Mouse (Mus musculus) v-Abl transformed pro-B cells (cell line): ENCODE data around the gene AU040320.

Experiments used
- in situ Hi-C, 2 experiments: fragments of 400-800 bp; cut with MboI; formaldehyde crosslinking; loops; one replicate each; pipeline ENCODE4 v1.15.1; 2025; ENCODE audit not compliant: unreplicated experiment in 2 of 2

AU040320 gene

DNA sequence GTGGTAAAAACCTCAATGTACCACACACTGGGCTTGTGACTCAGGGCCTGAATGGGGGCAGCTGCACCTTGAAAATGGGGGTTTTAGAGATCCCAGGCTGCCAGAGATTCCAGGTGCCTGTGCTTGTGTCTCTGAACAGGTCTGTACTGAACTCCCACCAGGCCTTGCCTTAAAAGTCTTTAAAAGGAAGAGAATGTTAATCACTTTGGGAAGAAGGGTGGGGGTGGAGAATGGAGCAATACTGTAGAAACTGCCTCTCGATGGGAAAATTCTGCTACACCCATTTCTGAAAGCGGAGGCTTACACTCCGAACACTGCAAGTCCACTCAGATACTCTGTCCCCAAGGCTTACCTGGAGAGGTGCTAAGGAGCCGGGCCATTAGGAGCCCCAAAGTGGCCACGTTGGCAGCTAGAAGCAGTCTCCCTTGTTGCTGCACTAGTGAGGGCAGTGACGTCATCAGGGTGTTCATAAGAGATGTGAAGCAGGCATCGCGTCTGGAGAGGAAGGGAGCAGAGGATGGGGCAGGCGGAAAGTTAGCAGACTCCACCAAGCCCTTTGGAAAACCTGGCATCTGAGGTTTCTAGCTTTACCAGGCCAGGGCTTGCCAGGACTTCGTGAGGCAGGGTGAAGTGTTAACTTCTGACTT is 7.0 kb upstream of the AU040320 start:
- in situ Hi-C loops, result loop anchor here (5.0 to 25.0 kb wide), 4 partner anchors 91 to 491 kb away; partner anchors contain the start of genes Clspn (in 2 of the 2) and Smim12 (in 1 of the 2)

DNA sequence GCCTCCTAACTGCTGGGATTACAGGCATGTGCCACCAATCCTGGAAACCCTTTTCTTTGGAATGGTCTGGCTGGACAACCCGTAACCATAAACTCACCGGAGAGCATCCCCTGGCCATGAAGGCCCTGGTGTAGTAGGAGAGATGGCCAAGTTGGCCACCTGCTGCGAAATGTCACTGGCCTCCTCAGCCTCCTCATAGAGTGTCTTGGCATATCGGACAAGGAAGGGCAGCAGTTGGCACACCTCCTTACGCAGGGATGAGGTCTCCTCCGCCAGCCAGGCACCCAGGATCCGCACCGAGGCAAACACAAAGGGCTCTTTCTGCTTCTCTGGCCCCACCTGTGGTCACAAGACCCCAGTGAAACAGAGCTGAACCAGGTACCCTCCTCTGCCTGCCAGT is 5.0 kb upstream of the AU040320 start:
- in situ Hi-C loops, result loop anchor here (5.0 to 25.0 kb wide), 4 partner anchors 89 to 489 kb away; partner anchors contain the start of genes Clspn (in 2 of the 2) and Smim12 (in 1 of the 2)

DNA sequence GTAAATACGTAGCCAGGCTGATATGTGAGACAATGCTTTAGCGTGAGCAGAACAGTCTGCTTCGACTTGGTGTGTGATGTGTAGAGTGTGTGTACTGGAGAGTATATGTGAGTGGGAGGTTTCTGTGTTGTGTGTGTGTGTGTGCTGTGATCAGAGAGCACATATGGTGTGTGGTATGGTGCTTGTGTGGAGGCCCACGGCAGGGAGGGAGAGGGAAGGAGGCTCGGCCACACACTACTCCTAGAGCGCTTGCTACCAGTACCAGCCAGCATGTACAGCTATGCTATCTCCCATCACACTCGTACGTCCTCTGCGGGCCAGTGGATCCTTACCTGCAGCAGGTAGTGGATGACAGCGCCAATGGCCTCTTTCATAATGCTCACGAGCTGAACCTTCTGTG is 3.8 kb upstream of the AU040320 start:
- in situ Hi-C loops, result loop anchor here (5.0 to 25.0 kb wide), 4 partner anchors 88 to 488 kb away; partner anchors contain the start of genes Clspn (in 2 of the 2) and Smim12 (in 1 of the 2)

DNA sequence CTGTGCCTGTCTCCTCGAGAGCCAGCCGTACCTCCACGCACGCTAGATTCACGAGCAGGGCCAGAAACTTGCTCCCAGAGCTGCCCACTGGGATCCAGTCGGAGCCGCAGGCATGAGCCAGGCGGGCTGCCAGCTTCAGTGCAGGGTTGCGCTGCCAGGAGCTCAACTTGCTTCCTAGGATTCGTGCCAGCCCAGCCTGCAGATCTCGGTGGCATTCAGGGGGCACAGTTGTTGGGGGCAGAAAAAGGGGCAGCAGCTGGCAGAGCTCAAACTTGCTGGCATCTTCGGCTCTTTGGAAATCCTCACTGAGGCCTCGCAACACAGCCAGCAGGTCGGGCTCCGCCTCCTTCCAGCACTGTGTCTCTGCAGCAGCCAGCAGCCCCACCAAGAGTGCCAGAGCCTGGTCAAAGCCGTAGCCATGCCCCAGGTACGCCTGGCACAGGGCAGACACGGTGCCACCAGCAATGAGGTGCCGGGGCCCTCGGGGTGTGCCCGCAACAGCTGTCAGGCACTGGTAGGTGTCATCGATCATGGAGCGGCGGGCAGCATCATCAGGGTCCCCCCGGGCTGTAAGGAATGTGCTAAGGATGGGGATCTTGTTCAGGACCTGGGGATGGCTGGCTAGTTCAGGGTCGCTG is 3.2 kb upstream of the AU040320 start:
- in situ Hi-C loops, result loop anchor here in 1 of 2 experiments (10.0 kb wide), 1 partner anchor 495 kb away; the partner anchor contains the start of gene Smim12

DNA sequence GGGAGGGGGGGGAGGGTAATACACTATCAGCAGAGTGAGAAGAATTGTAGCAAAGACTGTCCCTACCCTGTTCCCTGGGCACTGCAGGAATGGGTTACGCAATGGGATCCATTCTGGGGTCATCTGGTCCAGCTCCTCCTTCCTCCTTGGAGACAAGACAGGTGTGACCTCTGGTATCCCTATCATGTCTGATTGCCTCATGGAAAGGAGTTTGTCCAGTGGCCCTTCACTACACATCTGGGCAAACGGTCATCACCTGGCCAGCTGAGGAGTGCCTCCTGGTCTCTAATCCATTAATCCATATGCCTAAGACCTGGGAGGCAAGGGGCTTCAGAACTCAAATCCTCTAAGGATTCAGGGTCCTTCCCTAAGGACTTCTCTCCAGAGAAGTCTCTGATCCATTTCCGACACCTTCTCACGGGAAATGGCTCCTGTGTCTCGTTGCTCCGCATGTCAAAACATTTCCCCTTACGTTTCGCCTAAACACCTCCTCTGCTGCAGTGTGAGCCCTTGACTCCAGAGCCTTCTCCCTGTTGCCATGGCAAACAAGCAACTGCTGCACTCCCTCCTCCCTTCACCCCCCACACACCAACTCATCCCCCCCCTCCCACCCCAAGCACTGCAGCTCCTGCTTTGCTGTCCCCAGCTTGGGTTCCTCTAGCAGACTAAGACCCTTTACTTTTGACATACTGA is 2.3 kb upstream of the AU040320 start:
- in situ Hi-C loops, result loop anchor here in 1 of 2 experiments (10.0 kb wide), 1 partner anchor 494 kb away; the partner anchor contains the start of gene Smim12

DNA sequence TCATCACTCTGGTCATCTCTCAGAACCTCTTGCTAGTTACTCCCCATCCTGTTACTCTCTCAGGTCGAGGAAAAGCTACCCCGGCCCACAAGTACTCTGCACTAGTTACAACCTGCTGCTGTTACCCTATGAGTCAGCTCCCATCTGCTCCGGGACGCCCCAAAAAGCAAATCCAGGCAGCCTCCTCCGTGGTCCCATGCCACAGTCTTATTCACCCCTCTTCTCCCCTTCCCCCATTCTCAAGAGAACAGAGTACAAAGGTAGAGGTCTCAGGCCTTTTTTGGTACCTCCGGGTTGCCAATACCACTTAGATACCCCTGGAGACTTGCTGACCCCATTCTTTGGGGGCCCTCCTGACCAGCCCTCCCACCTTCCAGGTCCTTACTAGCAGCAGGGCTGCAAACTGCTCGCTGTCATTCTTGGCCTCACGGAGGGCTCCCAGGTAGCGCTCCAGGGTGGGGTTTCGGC is 1.8 kb upstream of the AU040320 start:
- in situ Hi-C loops, result loop anchor here in 1 of 2 experiments (10.0 kb wide), 1 partner anchor 493 kb away; the partner anchor contains the start of gene Smim12

DNA sequence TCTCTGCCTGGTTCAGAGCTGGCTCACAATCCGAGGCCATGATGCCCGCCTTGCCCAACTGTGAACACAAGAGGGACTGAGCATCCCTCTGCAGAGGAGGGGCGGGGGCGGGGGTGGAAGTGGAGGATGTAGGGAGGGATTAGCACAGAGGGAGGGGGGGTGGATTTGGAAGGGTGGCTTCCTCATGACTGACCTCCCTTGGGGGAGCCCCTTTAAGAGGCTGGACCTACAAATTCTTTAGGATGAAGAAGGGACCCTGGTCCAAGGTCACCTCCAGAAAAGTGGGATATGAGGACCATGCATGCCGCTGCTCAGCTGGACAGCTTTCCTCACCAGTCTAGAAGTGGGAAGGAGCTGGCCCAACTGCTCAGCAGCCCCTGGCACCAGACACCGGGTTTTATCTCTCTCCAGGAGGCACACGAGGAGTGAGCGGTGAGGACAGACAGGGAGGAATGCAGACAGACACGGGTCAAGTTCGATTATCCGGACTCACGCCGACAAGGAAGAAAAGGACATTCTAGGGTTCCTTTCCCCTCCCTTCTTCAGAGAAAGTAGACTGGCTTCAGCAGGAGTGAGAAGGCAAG is 1.2 kb upstream of the AU040320 start:
- in situ Hi-C loops, result loop anchor here in 1 of 2 experiments (10.0 kb wide), 1 partner anchor 493 kb away; the partner anchor contains the start of gene Smim12

DNA sequence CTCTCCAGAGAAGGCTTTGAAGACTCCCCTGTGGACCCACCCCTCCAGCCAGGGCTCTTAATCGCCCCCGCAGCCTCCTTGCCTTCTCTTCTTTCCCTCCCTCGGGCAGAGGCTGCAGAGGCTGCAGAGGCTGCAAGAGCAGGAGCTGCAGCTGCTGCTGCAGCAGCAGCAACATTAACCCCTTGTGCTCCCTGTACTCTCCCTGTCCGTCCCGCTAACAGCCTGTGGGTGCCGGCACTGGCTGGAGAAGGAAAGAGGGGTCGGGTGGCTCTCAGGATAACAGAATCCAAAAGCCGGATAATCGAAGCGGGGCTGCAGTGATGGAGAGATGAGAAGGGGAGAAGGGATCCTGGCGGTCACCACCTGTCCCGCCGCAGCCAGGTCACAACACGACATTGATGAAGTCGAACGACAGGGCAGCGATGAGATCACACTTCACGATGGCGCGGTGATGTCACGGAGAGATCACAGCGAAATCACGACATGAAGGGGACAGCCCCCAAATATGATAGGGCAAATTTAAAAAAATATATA is 669 bp upstream of the AU040320 start:
- in situ Hi-C loops, result loop anchor here in 1 of 2 experiments (10.0 kb wide), 1 partner anchor 492 kb away; the partner anchor contains the start of gene Smim12

DNA sequence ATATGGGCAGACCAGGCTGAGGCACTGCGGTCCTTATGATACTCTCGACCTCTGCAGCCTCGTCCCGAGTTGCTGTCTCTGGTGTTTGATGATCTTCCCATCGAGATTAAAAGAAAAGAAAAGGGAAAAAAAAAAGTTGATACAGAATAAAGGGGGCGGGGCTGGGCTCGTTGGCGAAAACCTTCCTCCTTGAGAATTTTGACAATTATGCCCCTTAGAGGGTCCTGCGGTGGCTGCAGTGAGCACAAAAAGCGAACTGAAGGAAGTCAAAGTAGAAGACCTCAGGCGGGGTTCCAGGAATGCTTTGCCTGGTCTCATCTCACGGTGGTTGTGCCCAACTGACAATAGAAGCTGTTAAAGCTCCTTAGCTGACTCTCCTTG is 877 bp downstream of the AU040320 start:
- in situ Hi-C loops, result loop anchor here in 1 of 2 experiments (10.0 kb wide), 1 partner anchor 491 kb away; the partner anchor contains the start of gene Smim12

DNA sequence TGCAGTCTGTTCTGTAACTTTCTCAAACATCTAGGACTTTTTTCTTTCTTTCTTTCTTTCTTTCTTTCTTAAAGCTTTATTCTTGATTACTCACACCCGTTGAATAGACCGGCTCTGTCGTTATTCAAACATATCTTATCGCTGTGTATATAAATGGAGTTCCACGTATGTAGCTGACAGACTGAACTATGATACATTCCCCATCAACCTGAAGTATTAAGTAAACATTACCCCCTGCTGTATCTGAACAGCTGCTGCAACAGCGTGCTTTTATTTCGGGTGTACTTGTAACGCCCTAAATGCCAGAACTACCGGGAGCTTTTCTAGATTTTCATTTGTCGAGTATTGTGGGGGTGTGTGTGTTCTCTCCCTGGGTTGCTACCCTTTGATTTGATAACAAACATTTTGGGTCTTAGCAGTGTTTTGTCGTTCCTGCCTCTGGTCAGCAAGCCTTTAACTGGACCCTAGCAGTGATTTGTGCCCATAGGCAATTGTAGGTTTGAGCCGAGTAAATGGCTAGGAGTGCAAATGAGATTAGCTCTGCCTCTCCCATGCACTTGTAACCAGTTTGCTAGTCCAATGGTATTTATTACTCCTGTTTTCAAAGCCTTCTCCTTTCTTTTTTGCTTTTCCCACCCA is 1.5 kb downstream of the AU040320 start:
- in situ Hi-C loops, result loop anchor here in 1 of 2 experiments (10.0 kb wide), 1 partner anchor 490 kb away; the partner anchor contains the start of gene Smim12

DNA sequence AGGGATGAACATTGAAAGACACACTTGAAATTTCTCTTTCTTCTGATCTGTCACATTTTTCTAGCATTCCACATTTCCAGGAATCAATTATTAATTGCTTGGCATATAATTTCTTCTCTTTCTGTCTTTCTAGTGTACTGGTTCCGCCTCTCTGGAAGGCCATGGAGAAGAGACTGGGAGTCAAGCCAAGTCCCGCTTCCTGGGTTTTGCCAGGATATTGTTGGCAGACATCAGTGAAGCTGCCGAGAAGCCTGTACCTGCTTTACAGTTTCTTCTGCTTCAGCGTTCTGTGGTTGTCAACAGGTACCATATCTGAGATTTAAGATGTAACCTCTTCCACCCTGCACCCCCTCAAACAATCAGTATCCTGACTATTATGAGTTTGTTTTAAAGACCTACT is 3.4 kb downstream of the AU040320 start:
- in situ Hi-C loops, result loop anchor here in 1 of 2 experiments (10.0 kb wide), 1 partner anchor 488 kb away; the partner anchor contains the start of gene Smim12

DNA sequence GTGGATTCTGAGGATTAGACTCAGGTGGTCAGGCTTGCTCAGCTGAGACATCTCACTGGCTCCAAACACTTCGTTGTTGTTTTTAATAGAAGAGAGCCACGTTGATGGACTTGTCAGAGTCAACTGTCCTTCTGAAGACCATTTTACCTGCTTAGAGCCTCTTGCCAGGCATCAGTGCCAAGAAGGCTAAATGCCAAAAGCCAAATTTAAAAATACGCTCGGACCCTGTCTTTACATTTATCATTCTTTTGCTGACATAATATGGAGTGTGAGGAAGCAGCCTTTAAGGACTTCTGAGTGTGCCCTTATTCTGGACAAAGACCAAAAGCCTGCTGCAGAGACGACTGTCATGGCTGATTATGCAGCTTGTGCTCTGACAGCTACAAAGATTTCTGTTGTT is 5.0 kb downstream of the AU040320 start:
- in situ Hi-C loops, result loop anchor here in 1 of 2 experiments (10.0 kb wide), 1 partner anchor 487 kb away; the partner anchor contains the start of gene Smim12

DNA sequence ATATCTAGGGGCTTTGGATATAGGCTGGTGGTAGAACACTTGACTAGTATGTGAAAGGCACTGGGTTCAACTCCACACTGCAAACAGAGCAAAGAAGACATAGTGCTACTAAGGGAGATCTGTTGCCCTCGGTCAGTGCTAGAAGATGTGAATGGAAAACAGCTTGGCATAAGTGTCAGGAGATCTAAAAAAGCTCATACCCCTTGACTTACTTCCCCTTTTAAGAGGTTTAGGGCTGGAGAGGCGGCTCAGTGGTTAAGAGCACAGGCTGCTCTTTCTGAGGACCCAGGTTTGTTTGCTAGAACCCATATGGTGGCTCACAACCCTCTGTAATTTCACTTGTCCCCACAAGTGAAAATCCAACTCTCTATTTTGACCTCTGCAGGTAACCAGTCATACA is 6.1 kb downstream of the AU040320 start:
- in situ Hi-C loops, result loop anchor here in 1 of 2 experiments (10.0 kb wide), 1 partner anchor 485 kb away; the partner anchor contains the start of gene Smim12

DNA sequence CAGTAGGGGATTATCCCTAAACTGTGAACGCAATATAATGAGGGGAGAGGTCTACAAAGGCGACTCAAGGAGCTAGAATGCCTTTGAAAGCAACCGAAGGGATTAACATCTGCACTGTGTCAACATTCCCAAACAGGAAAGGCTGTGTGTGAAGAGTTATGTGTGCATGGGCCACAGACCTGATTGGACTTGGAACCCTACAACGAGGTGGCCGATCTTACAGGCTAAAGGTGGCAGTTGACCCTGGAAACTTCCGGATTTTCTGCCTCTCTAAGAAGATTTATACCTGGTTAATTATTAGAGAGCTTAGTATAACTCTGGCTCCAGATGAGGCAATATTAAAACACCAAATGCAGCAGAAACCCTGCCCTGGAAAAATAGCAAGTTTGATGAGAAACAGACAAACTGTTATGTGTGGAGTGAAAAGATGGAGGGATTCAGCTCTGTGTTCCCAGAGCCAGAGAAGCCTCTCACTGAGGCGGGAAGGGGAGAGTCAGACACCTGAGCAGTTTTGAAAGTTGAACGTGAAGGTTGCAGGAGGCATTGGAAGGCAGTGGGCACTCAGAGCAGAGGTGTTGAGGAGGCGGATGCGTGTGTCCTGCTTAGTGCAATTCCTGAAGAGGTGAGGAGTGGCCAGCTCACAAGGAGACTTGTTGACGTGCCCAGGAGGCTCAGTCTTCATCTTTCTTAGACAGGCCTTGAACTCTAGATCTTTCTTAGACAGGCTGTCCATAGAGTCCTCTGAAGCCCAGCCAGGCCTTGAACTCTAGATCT is 9.4 kb downstream of the AU040320 start:
- in situ Hi-C loops, result no loop called here

DNA sequence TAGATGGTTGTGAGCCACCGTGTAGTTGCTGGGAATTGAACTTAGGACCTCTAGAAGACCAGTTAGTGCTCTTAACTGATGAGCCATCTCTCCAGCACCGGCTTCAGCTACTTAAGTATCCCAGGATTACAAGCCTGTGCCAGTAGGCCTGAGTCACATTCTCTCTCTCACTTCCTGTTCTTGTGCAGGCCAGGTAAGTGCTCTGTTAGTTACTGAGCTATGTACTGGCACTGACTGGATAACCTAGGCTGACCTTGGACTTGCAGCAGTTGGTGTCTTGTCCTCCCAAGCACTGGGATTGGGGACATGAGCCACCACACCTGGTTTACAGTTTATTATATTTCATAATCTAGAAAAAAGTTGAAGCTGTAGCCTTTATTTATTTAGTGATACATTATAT is 10.1 kb downstream of the AU040320 start:
- in situ Hi-C loops, result no loop called here

DNA sequence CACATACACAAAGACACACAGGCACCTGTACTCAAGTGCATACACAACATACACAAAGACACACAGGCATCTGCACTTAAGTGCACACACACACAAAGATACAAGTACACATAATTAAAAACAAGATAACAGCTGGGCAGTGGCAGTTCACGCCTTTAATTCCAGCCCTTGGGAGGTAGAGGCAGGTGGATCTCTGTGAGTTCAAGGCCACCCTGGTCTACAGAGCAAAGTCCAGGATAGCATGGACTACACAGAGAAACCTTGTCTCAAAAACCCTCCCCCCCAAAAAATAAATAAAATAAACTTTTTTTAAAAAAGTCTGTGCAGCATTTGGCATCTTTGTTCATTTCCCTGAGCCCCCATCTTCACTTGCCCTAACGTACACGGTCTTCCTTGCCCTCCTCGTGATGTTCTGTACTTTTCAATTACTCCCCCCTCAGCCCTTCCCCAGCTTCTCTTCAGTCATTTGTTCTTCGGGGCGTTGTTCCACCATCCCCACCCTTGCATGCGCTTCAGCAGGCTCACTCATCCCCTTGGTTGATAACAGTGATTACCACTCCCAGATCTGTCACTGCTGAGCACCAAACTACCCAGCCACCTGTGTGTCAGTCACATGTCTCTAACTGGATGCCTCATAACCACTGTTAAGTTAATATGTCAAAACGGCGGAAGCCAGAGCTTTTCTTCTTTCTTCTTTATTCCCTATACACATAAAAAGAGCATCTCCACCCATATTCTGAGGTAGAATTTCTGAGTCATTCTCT is 16.6 kb downstream of the AU040320 start:
- in situ Hi-C loops, result no loop called here

DNA sequence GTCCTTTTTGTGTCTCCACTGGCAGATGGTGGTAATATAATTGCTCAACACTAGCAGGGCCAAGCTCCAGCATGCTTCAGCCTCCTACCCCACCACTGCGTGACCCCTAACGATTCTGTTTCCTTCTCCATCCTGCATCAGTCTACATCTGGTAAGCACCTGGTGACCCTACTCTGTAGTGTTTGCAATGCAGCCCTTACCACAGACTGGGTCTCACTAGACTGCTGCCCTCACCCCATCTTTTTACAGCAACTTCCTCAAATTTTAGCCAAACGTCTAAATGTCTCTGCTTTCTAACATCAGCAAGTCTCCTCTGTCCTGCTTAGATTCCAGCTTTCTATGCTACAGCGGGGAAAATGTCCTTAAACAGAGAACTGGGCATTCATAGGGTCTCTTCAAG is 17.5 kb downstream of the AU040320 start:
- in situ Hi-C loops, result no loop called here

DNA sequence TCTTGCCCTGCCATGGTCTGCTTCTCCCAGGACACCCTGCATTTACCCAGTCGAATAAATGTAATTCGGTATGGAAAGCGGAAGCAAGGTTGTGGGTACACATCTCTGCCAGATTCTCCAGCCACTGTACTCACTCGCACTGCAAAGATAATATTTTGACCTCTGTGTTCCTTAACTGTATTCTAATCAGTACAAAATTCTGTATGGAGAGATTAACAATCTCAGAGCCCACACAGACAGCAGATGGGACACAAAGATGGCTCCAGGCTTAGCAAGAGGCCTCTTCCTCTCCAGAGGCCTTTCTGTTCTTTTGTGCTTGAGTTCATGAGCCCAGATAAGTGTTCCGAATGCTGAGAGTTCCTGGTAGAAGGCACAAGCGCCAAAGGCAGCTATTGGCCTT is 20.5 kb downstream of the AU040320 start:
- in situ Hi-C loops, result no loop called here
